Mouse (Mus musculus): ENCODE measurements around the gene Gnai3. TPM values are rescaled to one million over a fixed set of nuclear protein-coding genes. Genes with fewer than 3 reads are reported as not detected.
A peak's percentile ranks its signal among the peaks of the same experiment; 100 is the strongest.

Gene Gnai3
- polyA plus RNA-seq, 1 experiment from 2014 or later = 154 TPM

GRCm38 (mm10) chr3:108112666-108113065, 33.3 kb downstream of the Gnai3 start:
- Histone ChIP-seq H3K4me3 (ENCODE audit: low read depth, low read length) (no peak overlapping the region), H3K9me3 (ENCODE audit: control insufficient read depth, low read depth, low read length) (no peaks in the 10 kb centered on the region), H3K9ac (replicated peaks; ENCODE audit: low read depth, low read length) (no peak overlapping the region), H3K27ac (ENCODE audit: low read length) (no peak overlapping the region), H3K4me2 (replicated peaks; ENCODE audit: low read depth, low read length) (no peak overlapping the region), H3K27me3 (ENCODE audit: control insufficient read depth, insufficient read depth, low read length) (no peaks in the 10 kb centered on the region), H3K4me1 (ENCODE audit: control insufficient read depth, insufficient read depth, low read length) (no peaks in the 10 kb centered on the region), H3K36me3 (ENCODE audit: control insufficient read depth, insufficient read depth, low read length) (peaks cover 66% of the 10 kb centered on the region)
- no peak for ATAC-seq (ENCODE audit: insufficient number of reproducible peaks, insufficient read depth, low FRiP score, low read depth)
- WGBS = 85% methylated on average over 4 of the region's 4 CpGs

GRCm38 (mm10) chr3:108112246-108112645, 33.7 kb downstream of the Gnai3 start:
- Histone ChIP-seq H3K27ac (ENCODE audit: low read length) (no peak overlapping the region), H3K36me3 (ENCODE audit: control insufficient read depth, insufficient read depth, low read length) (peaks cover 64% of the 10 kb centered on the region), H3K9me3 (ENCODE audit: control insufficient read depth, low read depth, low read length) (no peaks in the 10 kb centered on the region), H3K9ac (replicated peaks; ENCODE audit: low read depth, low read length) (no peak overlapping the region), H3K27me3 (ENCODE audit: control insufficient read depth, insufficient read depth, low read length) (no peaks in the 10 kb centered on the region), H3K4me1 (ENCODE audit: control insufficient read depth, insufficient read depth, low read length) (no peaks in the 10 kb centered on the region), H3K4me3 (ENCODE audit: low read depth, low read length) (no peak overlapping the region), H3K4me2 (replicated peaks; ENCODE audit: low read depth, low read length) (no peak overlapping the region)
- no peak for ATAC-seq (ENCODE audit: insufficient number of reproducible peaks, insufficient read depth, low FRiP score, low read depth)
- 79% methylated on average over 7 of the region's 7 CpGs for WGBS

GRCm38 (mm10) chr3:108111320-108111719, 34.6 kb downstream of the Gnai3 start:
- 88% methylated on average over 5 of the region's 5 CpGs for WGBS
- H3K9me3 ChIP-seq (ENCODE audit: control insufficient read depth, low read depth, low read length) = no peaks in the 10 kb centered on the region
- H3K4me2 ChIP-seq (replicated peaks; ENCODE audit: low read depth, low read length) = no peak overlapping the region
- H3K4me1 ChIP-seq (ENCODE audit: control insufficient read depth, insufficient read depth, low read length) = no peaks in the 10 kb centered on the region
- H3K9ac ChIP-seq (replicated peaks; ENCODE audit: low read depth, low read length) = no peak overlapping the region
- H3K36me3 ChIP-seq (ENCODE audit: control insufficient read depth, insufficient read depth, low read length) = peaks cover 59% of the 10 kb centered on the region
- H3K4me3 ChIP-seq (ENCODE audit: low read depth, low read length) = no peak overlapping the region
- no peak for ATAC-seq (ENCODE audit: insufficient number of reproducible peaks, insufficient read depth, low FRiP score, low read depth)
- no peaks in the 10 kb centered on the region for H3K27me3 ChIP-seq (ENCODE audit: control insufficient read depth, insufficient read depth, low read length)
- H3K27ac ChIP-seq (ENCODE audit: low read length) = no peak overlapping the region

GRCm38 (mm10) chr3:108105281-108105680, 40.7 kb downstream of the Gnai3 start:
- Histone ChIP-seq H3K36me3 (ENCODE audit: control insufficient read depth, insufficient read depth, low read length) (peaks cover 29% of the 10 kb centered on the region), H3K4me1 (ENCODE audit: control insufficient read depth, insufficient read depth, low read length) (no peaks in the 10 kb centered on the region), H3K9me3 (ENCODE audit: control insufficient read depth, low read depth, low read length) (no peaks in the 10 kb centered on the region), H3K4me3 (ENCODE audit: low read depth, low read length) (no peak overlapping the region), H3K9ac (replicated peaks; ENCODE audit: low read depth, low read length) (no peak overlapping the region), H3K27ac (ENCODE audit: low read length) (no peak overlapping the region), H3K4me2 (replicated peaks; ENCODE audit: low read depth, low read length) (no peak overlapping the region), H3K27me3 (ENCODE audit: control insufficient read depth, insufficient read depth, low read length) (no peaks in the 10 kb centered on the region)
- WGBS = 76% methylated on average over 3 of the region's 3 CpGs
- no peak for ATAC-seq (ENCODE audit: insufficient number of reproducible peaks, insufficient read depth, low FRiP score, low read depth)

GRCm38 (mm10) chr3:108102075-108102474, 43.9 kb downstream of the Gnai3 start:
- no peak overlapping the region for H3K4me3 ChIP-seq (ENCODE audit: low read depth, low read length)
- no peak for ATAC-seq (ENCODE audit: insufficient number of reproducible peaks, insufficient read depth, low FRiP score, low read depth)
- WGBS = 85% methylated on average over 6 of the region's 6 CpGs
- H3K9ac ChIP-seq (replicated peaks; ENCODE audit: low read depth, low read length) = no peak overlapping the region
- no peak overlapping the region for H3K27ac ChIP-seq (ENCODE audit: low read length)
- no peak overlapping the region for H3K4me2 ChIP-seq (replicated peaks; ENCODE audit: low read depth, low read length)
- peaks cover 5% of the 10 kb centered on the region; the same call in 1 of the 2 replicates for H3K36me3 ChIP-seq (ENCODE audit: control insufficient read depth, insufficient read depth, low read length)
- no peaks in the 10 kb centered on the region for H3K9me3 ChIP-seq (ENCODE audit: control insufficient read depth, low read depth, low read length)
- H3K4me1 ChIP-seq (ENCODE audit: control insufficient read depth, insufficient read depth, low read length) = no peaks in the 10 kb centered on the region
- no peaks in the 10 kb centered on the region for H3K27me3 ChIP-seq (ENCODE audit: control insufficient read depth, insufficient read depth, low read length)

- Histone ChIP-seq H3K27ac (ENCODE audit: low read length) (no peak overlapping the region), H3K9me3 (ENCODE audit: control insufficient read depth, low read depth, low read length) (no peaks in the 10 kb centered on the region), H3K4me2 (replicated peaks; ENCODE audit: low read depth, low read length) (no peak overlapping the region), H3K4me3 (ENCODE audit: low read depth, low read length) (no peak overlapping the region), H3K4me1 (ENCODE audit: control insufficient read depth, insufficient read depth, low read length) (no peaks in the 10 kb centered on the region), H3K27me3 (ENCODE audit: control insufficient read depth, insufficient read depth, low read length) (no peaks in the 10 kb centered on the region), H3K9ac (replicated peaks; ENCODE audit: low read depth, low read length) (no peak overlapping the region), H3K36me3 (ENCODE audit: control insufficient read depth, insufficient read depth, low read length) (peaks cover 5% of the 10 kb centered on the region; the same call in 1 of the 2 replicates)
- no peak for ATAC-seq (ENCODE audit: insufficient number of reproducible peaks, insufficient read depth, low FRiP score, low read depth)
- 44% methylated on average over 3 of the region's 3 CpGs for WGBS
Observed at GRCm38 (mm10) chr3:108101594-108101993, 44.4 kb downstream of the Gnai3 start.

- ATAC-seq (ENCODE audit: insufficient number of reproducible peaks, insufficient read depth, low FRiP score, low read depth) = no peak
- H3K27me3 ChIP-seq (ENCODE audit: control insufficient read depth, insufficient read depth, low read length) = no peaks in the 10 kb centered on the region
- no peak overlapping the region for H3K9ac ChIP-seq (replicated peaks; ENCODE audit: low read depth, low read length)
- no peak overlapping the region for H3K4me2 ChIP-seq (replicated peaks; ENCODE audit: low read depth, low read length)
- H3K27ac ChIP-seq (ENCODE audit: low read length) = no peak overlapping the region
- no peaks in the 10 kb centered on the region for H3K36me3 ChIP-seq (ENCODE audit: control insufficient read depth, insufficient read depth, low read length)
- WGBS = 76% methylated on average over 6 of the region's 6 CpGs
- H3K9me3 ChIP-seq (ENCODE audit: control insufficient read depth, low read depth, low read length) = no peaks in the 10 kb centered on the region
- no peak overlapping the region for H3K4me3 ChIP-seq (ENCODE audit: low read depth, low read length)
- no peaks in the 10 kb centered on the region for H3K4me1 ChIP-seq (ENCODE audit: control insufficient read depth, insufficient read depth, low read length)
Observed at GRCm38 (mm10) chr3:108098316-108098715, 47.6 kb downstream of the Gnai3 start.

- Histone ChIP-seq H3K27ac (ENCODE audit: low read length) (no peak overlapping the region), H3K9me3 (ENCODE audit: control insufficient read depth, low read depth, low read length) (no peaks in the 10 kb centered on the region), H3K4me2 (replicated peaks; ENCODE audit: low read depth, low read length) (no peak overlapping the region), H3K4me3 (ENCODE audit: low read depth, low read length) (no peak overlapping the region), H3K4me1 (ENCODE audit: control insufficient read depth, insufficient read depth, low read length) (no peaks in the 10 kb centered on the region), H3K9ac (replicated peaks; ENCODE audit: low read depth, low read length) (no peak overlapping the region), H3K36me3 (ENCODE audit: control insufficient read depth, insufficient read depth, low read length) (no peaks in the 10 kb centered on the region), H3K27me3 (ENCODE audit: control insufficient read depth, insufficient read depth, low read length) (no peaks in the 10 kb centered on the region)
- 87% methylated on average over 8 of the region's 8 CpGs for WGBS
- ATAC-seq (ENCODE audit: insufficient number of reproducible peaks, insufficient read depth, low FRiP score, low read depth) = no peak
Observed at GRCm38 (mm10) chr3:108097656-108098055, 48.3 kb downstream of the Gnai3 start.

- no peak overlapping the region for H3K27ac ChIP-seq (ENCODE audit: low read length)
- no peaks in the 10 kb centered on the region for H3K9me3 ChIP-seq (ENCODE audit: control insufficient read depth, low read depth, low read length)
- no peak overlapping the region for H3K4me3 ChIP-seq (ENCODE audit: low read depth, low read length)
- H3K36me3 ChIP-seq (ENCODE audit: control insufficient read depth, insufficient read depth, low read length) = no peaks in the 10 kb centered on the region
- no peaks in the 10 kb centered on the region for H3K27me3 ChIP-seq (ENCODE audit: control insufficient read depth, insufficient read depth, low read length)
- H3K4me1 ChIP-seq (ENCODE audit: control insufficient read depth, insufficient read depth, low read length) = no peaks in the 10 kb centered on the region
- peak; percentile 75; the same call in 1 of the 2 replicates for ATAC-seq (ENCODE audit: insufficient number of reproducible peaks, insufficient read depth, low FRiP score, low read depth)
- no peak overlapping the region for H3K9ac ChIP-seq (replicated peaks; ENCODE audit: low read depth, low read length)
- 75% methylated on average over 10 of the region's 10 CpGs for WGBS
- no peak overlapping the region for H3K4me2 ChIP-seq (replicated peaks; ENCODE audit: low read depth, low read length)
Observed at GRCm38 (mm10) chr3:108096726-108097125, 49.2 kb downstream of the Gnai3 start.
